Mouse (Mus musculus): ENCODE data around the gene Sptbn4.

Sptbn4 gene

GRCm38 (mm10) chr7:27357595-27357978 is 89.9 kb downstream of the Sptbn4 start:
- no peak for ATAC-seq (ENCODE audit: insufficient number of reproducible peaks, low FRiP score, low TSS enrichment)

- no peak for ATAC-seq (ENCODE audit: insufficient number of reproducible peaks, low FRiP score, low TSS enrichment)
Observed at GRCm38 (mm10) chr7:27356861-27357594, 90.5 kb downstream of the Sptbn4 start, which contains the start of gene Gm20479. TSS of gene Gm20479 (minus strand) at chr7:27357419.

GRCm38 (mm10) chr7:27356248-27356647 is 91.2 kb downstream of the Sptbn4 start:
- 0 out of 2 replicates have a peak, but pooled peaks have one; percentile 2 for ATAC-seq (ENCODE audit: insufficient number of reproducible peaks, low FRiP score, low TSS enrichment)

- ATAC-seq (ENCODE audit: insufficient number of reproducible peaks, low FRiP score, low TSS enrichment) = peak; percentile 87
Observed at GRCm38 (mm10) chr7:27355745-27356240, 91.7 kb downstream of the Sptbn4 start, which contains the start of gene Shkbp1. TSS of gene Shkbp1 (minus strand) at chr7:27356019.

GRCm38 (mm10) chr7:27355261-27355660 is 92.2 kb downstream of the Sptbn4 start:
- no peak for ATAC-seq (ENCODE audit: insufficient number of reproducible peaks, low FRiP score, low TSS enrichment)

- ATAC-seq (ENCODE audit: insufficient number of reproducible peaks, low FRiP score, low TSS enrichment) = no peak
Observed at GRCm38 (mm10) chr7:27354783-27355182, 92.7 kb downstream of the Sptbn4 start.

GRCm38 (mm10) chr7:27354144-27354543 is 93.3 kb downstream of the Sptbn4 start:
- ATAC-seq (ENCODE audit: insufficient number of reproducible peaks, low FRiP score, low TSS enrichment) = peak; percentile 67; the same call in 1 of the 2 replicates

GRCm38 (mm10) chr7:27345444-27345843 is 102.0 kb downstream of the Sptbn4 start:
- ATAC-seq (ENCODE audit: insufficient number of reproducible peaks, low FRiP score, low TSS enrichment) = no peak

GRCm38 (mm10) chr7:27342595-27342994 is 104.9 kb downstream of the Sptbn4 start:
- ATAC-seq (ENCODE audit: insufficient number of reproducible peaks, low FRiP score, low TSS enrichment) = no peak

- ATAC-seq (ENCODE audit: insufficient number of reproducible peaks, low FRiP score, low TSS enrichment) = no peak
Observed at GRCm38 (mm10) chr7:27339519-27339918, 108.0 kb downstream of the Sptbn4 start.

GRCm38 (mm10) chr7:27339114-27339513 is 108.4 kb downstream of the Sptbn4 start:
- no peak for ATAC-seq (ENCODE audit: insufficient number of reproducible peaks, low FRiP score, low TSS enrichment)

GRCm38 (mm10) chr7:27337175-27337853 is 110.2 kb downstream of the Sptbn4 start, which contains the start of gene Ltbp4:
TSS of gene Ltbp4 (minus strand) at chr7:27337692.
- ATAC-seq (ENCODE audit: insufficient number of reproducible peaks, low FRiP score, low TSS enrichment) = no peak

GRCm38 (mm10) chr7:27335928-27336823 is 111.3 kb downstream of the Sptbn4 start:
- ATAC-seq (ENCODE audit: insufficient number of reproducible peaks, low FRiP score, low TSS enrichment) = peak; percentile 65; the same call in 1 of the 2 replicates

- no peak for ATAC-seq (ENCODE audit: insufficient number of reproducible peaks, low FRiP score, low TSS enrichment)
Observed at GRCm38 (mm10) chr7:27335011-27335720, 112.3 kb downstream of the Sptbn4 start.

- ATAC-seq (ENCODE audit: insufficient number of reproducible peaks, low FRiP score, low TSS enrichment) = no peak
Observed at GRCm38 (mm10) chr7:27334405-27334911, 113.0 kb downstream of the Sptbn4 start.

GRCm38 (mm10) chr7:27333316-27333941 is 114.1 kb downstream of the Sptbn4 start:
- no peak for ATAC-seq (ENCODE audit: insufficient number of reproducible peaks, low FRiP score, low TSS enrichment)

- no peak for ATAC-seq (ENCODE audit: insufficient number of reproducible peaks, low FRiP score, low TSS enrichment)
Observed at GRCm38 (mm10) chr7:27332353-27333199, 114.9 kb downstream of the Sptbn4 start.

- ATAC-seq (ENCODE audit: insufficient number of reproducible peaks, low FRiP score, low TSS enrichment) = no peak
Observed at GRCm38 (mm10) chr7:27331854-27332253, 115.6 kb downstream of the Sptbn4 start.

All from cerebellum, adult (tissue).